Mouse (Mus musculus): ENCODE measurements around the gene Pde2a. TPM values are rescaled to one million over a fixed set of nuclear protein-coding genes. Genes with fewer than 3 reads are reported as not detected.

Pde2a gene
- polyA plus RNA-seq, 1 experiment from 2014 or later: 7.4 TPM

- Histone ChIP-seq H3K27ac (no peak overlapping the region), H3K9me3 (no peaks in the 10 kb centered on the region), H3K36me3 (no peaks in the 10 kb centered on the region), H3K9ac (no peak overlapping the region), H3K4me1 (peaks cover 14% of the 10 kb centered on the region), H3K4me3 (no peak overlapping the region), H3K27me3 (no peaks in the 10 kb centered on the region), H3K4me2 (no peak overlapping the region)
- 69% methylated on average over 4 of the region's 4 CpGs for WGBS
- ATAC-seq (ENCODE audit: insufficient number of reproducible peaks, insufficient read depth, low FRiP score, low TSS enrichment, low read depth): no peak
These were observed 43.4 kb downstream of the Pde2a start for GRCm38 (mm10) chr7:101464927-101465326.

- H3K4me1 ChIP-seq: peaks cover 13% of the 10 kb centered on the region
- no peaks in the 10 kb centered on the region for H3K36me3 ChIP-seq
- H3K9ac ChIP-seq: no peak overlapping the region
- H3K27me3 ChIP-seq: no peaks in the 10 kb centered on the region
- ATAC-seq (ENCODE audit: insufficient number of reproducible peaks, insufficient read depth, low FRiP score, low TSS enrichment, low read depth): no peak
- H3K9me3 ChIP-seq: no peaks in the 10 kb centered on the region
- WGBS: 41% methylated on average over 14 of the region's 14 CpGs
- no peak overlapping the region for H3K27ac ChIP-seq
- H3K4me3 ChIP-seq: no peak overlapping the region
- H3K4me2 ChIP-seq: no peak overlapping the region
These were observed 43.9 kb downstream of the Pde2a start for GRCm38 (mm10) chr7:101465392-101465791.

- no peak overlapping the region for H3K27ac ChIP-seq
- no peaks in the 10 kb centered on the region for H3K9me3 ChIP-seq
- no peak overlapping the region for H3K4me2 ChIP-seq
- H3K4me1 ChIP-seq: peaks cover 9% of the 10 kb centered on the region
- 84% methylated on average over 8 of the region's 8 CpGs for WGBS
- no peaks in the 10 kb centered on the region for H3K27me3 ChIP-seq
- H3K9ac ChIP-seq: no peak overlapping the region
- no peaks in the 10 kb centered on the region for H3K36me3 ChIP-seq
- no peak overlapping the region for H3K4me3 ChIP-seq
- ATAC-seq (ENCODE audit: insufficient number of reproducible peaks, insufficient read depth, low FRiP score, low TSS enrichment, low read depth): no peak
These were observed 44.5 kb downstream of the Pde2a start for GRCm38 (mm10) chr7:101465850-101466580.

DNA sequence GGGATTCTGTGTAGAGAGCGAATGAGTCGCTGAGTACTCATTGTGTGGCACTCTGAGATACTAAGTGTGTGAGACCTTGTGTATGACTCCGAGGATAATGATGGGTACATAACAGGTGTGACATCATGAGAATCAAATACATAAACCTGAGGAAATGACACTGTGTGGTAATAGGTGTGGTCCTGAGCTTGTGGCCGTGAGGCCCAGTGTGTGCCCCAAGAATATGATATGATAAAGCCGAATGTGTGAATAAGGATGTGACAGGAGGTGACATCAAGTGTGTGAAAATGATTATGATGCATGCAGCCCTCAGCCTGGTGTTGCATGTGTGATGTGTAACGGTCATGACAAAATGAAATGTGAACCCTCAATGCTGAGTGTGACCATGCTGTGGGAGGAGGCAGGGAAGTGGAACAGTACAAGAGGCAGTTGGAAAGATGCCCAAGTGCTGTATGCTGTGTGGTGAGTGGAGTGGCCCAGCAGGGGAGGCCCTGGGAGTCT, 45.1 kb downstream of the Pde2a start:
- H3K9me3 ChIP-seq: no peaks in the 10 kb centered on the region
- no peaks in the 10 kb centered on the region for H3K36me3 ChIP-seq
- peaks cover 14% of the 10 kb centered on the region for H3K4me1 ChIP-seq
- H3K4me2 ChIP-seq: no peak overlapping the region
- ATAC-seq (ENCODE audit: insufficient number of reproducible peaks, insufficient read depth, low FRiP score, low TSS enrichment, low read depth): no peak
- no peak overlapping the region for H3K9ac ChIP-seq
- H3K27ac ChIP-seq: 0 out of 2 replicates have a peak overlapping the region, but pooled peaks have one; percentile 16
- no peaks in the 10 kb centered on the region for H3K27me3 ChIP-seq
- H3K4me3 ChIP-seq: no peak overlapping the region
- 82% methylated on average over 6 of the region's 6 CpGs for WGBS

- 79% methylated on average over 2 of the region's 2 CpGs for WGBS
- Histone ChIP-seq H3K4me3 (no peak overlapping the region), H3K27ac (no peak overlapping the region), H3K4me1 (peaks cover 15% of the 10 kb centered on the region), H3K36me3 (no peaks in the 10 kb centered on the region), H3K9ac (no peak overlapping the region), H3K4me2 (no peak overlapping the region), H3K9me3 (no peaks in the 10 kb centered on the region), H3K27me3 (no peaks in the 10 kb centered on the region)
- ATAC-seq (ENCODE audit: insufficient number of reproducible peaks, insufficient read depth, low FRiP score, low TSS enrichment, low read depth): no peak
These were observed 49.9 kb downstream of the Pde2a start for GRCm38 (mm10) chr7:101471423-101471822.

DNA sequence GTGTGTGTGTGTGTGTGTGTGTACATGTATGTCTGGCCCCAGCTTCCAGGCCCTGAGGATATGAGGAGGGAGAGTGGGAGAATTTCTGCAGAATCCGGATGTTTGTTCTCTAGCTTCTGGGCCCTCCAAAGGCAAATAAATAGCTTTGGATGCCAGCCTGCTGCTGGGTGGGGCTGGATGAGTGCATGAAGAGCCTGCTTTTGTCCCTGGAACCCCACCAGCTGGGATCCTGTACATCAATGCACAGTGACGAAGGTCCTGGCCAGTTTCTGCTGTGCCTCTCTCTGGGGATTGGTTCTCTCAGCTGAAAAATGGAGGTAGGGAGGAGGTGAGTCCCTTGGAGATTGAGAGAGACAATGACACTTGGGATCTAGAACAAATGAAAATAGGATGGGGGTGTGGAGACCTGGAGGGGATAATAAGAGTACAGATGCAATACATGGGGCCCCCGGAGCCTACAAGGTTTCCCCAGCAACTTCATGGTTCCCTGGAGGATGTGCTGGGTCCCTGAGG, 50.5 kb downstream of the Pde2a start:
- peaks cover 13% of the 10 kb centered on the region for H3K4me1 ChIP-seq
- H3K9me3 ChIP-seq: no peaks in the 10 kb centered on the region
- H3K4me3 ChIP-seq: no peak overlapping the region
- no peaks in the 10 kb centered on the region for H3K36me3 ChIP-seq
- ATAC-seq (ENCODE audit: insufficient number of reproducible peaks, insufficient read depth, low FRiP score, low TSS enrichment, low read depth): no peak
- H3K27me3 ChIP-seq: no peaks in the 10 kb centered on the region
- no peak overlapping the region for H3K9ac ChIP-seq
- no peak overlapping the region for H3K27ac ChIP-seq
- 55% methylated on average over 3 of the region's 3 CpGs for WGBS
- H3K4me2 ChIP-seq: no peak overlapping the region

- no peak overlapping the region for H3K9ac ChIP-seq
- H3K27me3 ChIP-seq: no peaks in the 10 kb centered on the region
- H3K4me1 ChIP-seq: peaks cover 13% of the 10 kb centered on the region
- H3K4me2 ChIP-seq: no peak overlapping the region
- H3K9me3 ChIP-seq: no peaks in the 10 kb centered on the region
- no peaks in the 10 kb centered on the region for H3K36me3 ChIP-seq
- no peak overlapping the region for H3K4me3 ChIP-seq
- no peak for ATAC-seq (ENCODE audit: insufficient number of reproducible peaks, insufficient read depth, low FRiP score, low TSS enrichment, low read depth)
- no peak overlapping the region for H3K27ac ChIP-seq
- WGBS: 56% methylated on average over 10 of the region's 10 CpGs
These were observed 51.4 kb downstream of the Pde2a start for GRCm38 (mm10) chr7:101472598-101473558.

DNA sequence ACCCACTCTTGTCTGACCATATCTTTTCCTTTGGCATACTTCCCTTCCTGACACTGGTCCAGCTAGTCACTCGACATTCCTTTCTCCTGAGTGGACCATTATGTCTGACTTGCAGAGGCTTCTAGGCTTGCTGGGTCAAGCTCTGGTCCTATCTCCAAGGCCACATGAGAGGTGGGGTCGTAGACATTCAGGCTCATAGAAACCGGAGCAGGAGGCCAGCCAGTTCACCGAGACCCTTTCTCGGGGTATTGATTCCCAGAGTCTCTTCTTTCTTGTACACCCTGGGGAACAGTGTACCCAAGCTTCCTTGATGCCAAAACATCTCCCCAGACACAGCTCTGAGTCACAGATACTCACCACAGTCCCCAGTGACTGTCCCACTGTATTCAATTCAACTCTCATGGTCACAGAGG, 52.9 kb downstream of the Pde2a start:
- Histone ChIP-seq H3K9ac (no peak overlapping the region), H3K4me2 (no peak overlapping the region), H3K9me3 (no peaks in the 10 kb centered on the region), H3K4me3 (no peak overlapping the region), H3K27ac (no peak overlapping the region), H3K36me3 (no peaks in the 10 kb centered on the region), H3K27me3 (no peaks in the 10 kb centered on the region), H3K4me1 (peaks cover 13% of the 10 kb centered on the region)
- ATAC-seq (ENCODE audit: insufficient number of reproducible peaks, insufficient read depth, low FRiP score, low TSS enrichment, low read depth): no peak
- 92% methylated on average over 5 of the region's 5 CpGs for WGBS

DNA sequence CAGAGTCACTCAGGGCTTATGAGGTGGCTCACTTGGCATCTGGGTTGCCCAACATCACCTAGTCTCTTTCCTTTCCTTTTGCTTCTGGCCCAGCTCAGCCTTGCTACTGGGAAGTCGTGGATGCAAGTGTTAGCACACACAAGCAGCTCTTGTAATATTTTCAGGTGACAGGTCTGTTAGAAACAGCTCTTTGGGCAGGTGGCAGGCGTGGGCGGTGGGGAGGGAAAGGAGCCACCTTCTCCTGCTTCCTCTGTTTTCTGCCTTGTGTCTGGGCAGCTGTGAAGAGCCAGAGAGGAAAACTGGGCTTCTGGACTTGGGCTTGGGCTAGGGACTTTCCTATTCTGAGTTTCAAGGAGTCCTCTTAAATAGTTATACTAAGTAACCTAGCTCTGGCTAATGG, 54.5 kb downstream of the Pde2a start:
- 75% methylated on average over 3 of the region's 3 CpGs for WGBS
- H3K36me3 ChIP-seq: no peaks in the 10 kb centered on the region
- no peak overlapping the region for H3K4me2 ChIP-seq
- no peak overlapping the region for H3K9ac ChIP-seq
- no peak overlapping the region for H3K27ac ChIP-seq
- no peak overlapping the region for H3K4me3 ChIP-seq
- no peaks in the 10 kb centered on the region for H3K27me3 ChIP-seq
- ATAC-seq (ENCODE audit: insufficient number of reproducible peaks, insufficient read depth, low FRiP score, low TSS enrichment, low read depth): no peak
- H3K9me3 ChIP-seq: no peaks in the 10 kb centered on the region
- peaks cover 13% of the 10 kb centered on the region for H3K4me1 ChIP-seq

GRCm38 (mm10) chr7:101476493-101476892, 55.0 kb downstream of the Pde2a start:
- Histone ChIP-seq H3K9me3 (no peaks in the 10 kb centered on the region), H3K36me3 (no peaks in the 10 kb centered on the region), H3K4me1 (peaks cover 9% of the 10 kb centered on the region), H3K27me3 (no peaks in the 10 kb centered on the region), H3K27ac (no peak overlapping the region), H3K4me3 (no peak overlapping the region), H3K4me2 (no peak overlapping the region), H3K9ac (no peak overlapping the region)
- no peak for ATAC-seq (ENCODE audit: insufficient number of reproducible peaks, insufficient read depth, low FRiP score, low TSS enrichment, low read depth)
- WGBS: 74% methylated on average over 4 of the region's 4 CpGs

- no peak overlapping the region for H3K4me2 ChIP-seq
- H3K27ac ChIP-seq: no peak overlapping the region
- H3K36me3 ChIP-seq: no peaks in the 10 kb centered on the region
- no peaks in the 10 kb centered on the region for H3K9me3 ChIP-seq
- peaks cover 5% of the 10 kb centered on the region; the same call in 1 of the 2 replicates for H3K4me1 ChIP-seq
- ATAC-seq (ENCODE audit: insufficient number of reproducible peaks, insufficient read depth, low FRiP score, low TSS enrichment, low read depth): no peak
- 47% methylated on average over 5 of the region's 5 CpGs for WGBS
- H3K4me3 ChIP-seq: no peak overlapping the region
- no peaks in the 10 kb centered on the region for H3K27me3 ChIP-seq
- no peak overlapping the region for H3K9ac ChIP-seq
These were observed 55.7 kb downstream of the Pde2a start for GRCm38 (mm10) chr7:101477200-101477599.
